In the genomic region with DNA sequence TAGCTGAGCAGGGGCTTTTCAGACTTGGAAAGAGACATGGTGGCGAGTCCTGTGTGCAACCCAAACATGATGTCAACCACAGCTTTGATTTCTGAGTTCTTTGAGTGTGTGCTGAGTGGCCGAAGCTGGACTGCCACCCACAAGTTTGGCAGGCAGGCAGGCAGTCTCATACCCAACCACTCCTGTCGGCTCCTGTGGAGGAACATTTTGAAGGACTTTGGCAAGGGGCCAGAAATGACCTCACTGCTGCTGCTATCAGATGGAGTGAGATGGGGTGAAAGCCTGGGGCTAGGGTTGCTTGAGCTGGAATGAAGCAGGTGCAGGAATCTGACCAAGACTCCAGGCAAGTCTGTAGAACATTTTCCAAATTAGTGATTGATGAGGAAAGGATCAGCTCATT, we compare ENCODE assay signal across 8 mouse cellular contexts.
DNase-seq lines count a peak whose midpoint lies in the region.

No protein-coding gene starts in this region.

- DNase-seq in urinary bladder, postnatal 14 days (ENCODE audit: low spot score) = peak; percentile 60
- DNase-seq in urinary bladder, postnatal 10 days (ENCODE audit: low spot score) = no peak
- DNase-seq in gastrocnemius, postnatal 14 days = peak; percentile 16
- peak; percentile 81 to 87 for DNase-seq in kidney, postnatal 25 days
- peak; percentile 61 for DNase-seq in testis, postnatal 10 days (ENCODE audit: low spot score)
- DNase-seq in urinary bladder, postnatal 25 days (ENCODE audit: low spot score) = no peak
- no peak for DNase-seq in thymus, postnatal 14 days
- no peak for DNase-seq in thymus, postnatal 0 days (ENCODE audit: low spot score)

- intact Hi-C loops in gastrocnemius, postnatal 14 days (cut with DNase I; ENCODE audit: low total_unique reads) = no loop called here

Comparison
In these comparisons a context has a peak if more than half of its experiments do, and no peak if none do; other contexts are left out.
1. DNase-seq: peak in urinary bladder, postnatal 14 days (single experiment), gastrocnemius, postnatal 14 days (single experiment), kidney, postnatal 25 days (2 of 2) and testis, postnatal 10 days (single experiment); none in urinary bladder, postnatal 10 days (single experiment), urinary bladder, postnatal 25 days (single experiment), thymus, postnatal 14 days (single experiment) and thymus, postnatal 0 days (single experiment).